Mouse (Mus musculus) neural tube, postnatal 0 days (tissue): ENCODE results near the gene Dcx. TPM values are rescaled to one million over a fixed set of nuclear protein-coding genes. Genes with fewer than 3 reads are reported as not detected.

Experiments used
- microRNA-seq: library from miRNA; unstranded; fragments of <30 nt; microRNA quantifications from one replicate; pipeline ENCODE4, GENCODE M21; 2016
- polyA plus RNA-seq: library from polyadenylated mRNA; unstranded; fragments of >200 nt; fragmentation: Nextera tagmentation; extraction: Ambion mirVana; gene quantifications from 2 replicates; pipeline ENCODE4 v1.2.1, GENCODE M21; 2015

Dcx gene
- polyA plus RNA-seq: 79.6 and 95.1 TPM in 2 replicates

GRCm38 (mm10) chrX:143932958-143933357 is at the start of gene Dcx:
TSS of gene Dcx (minus strand) at chrX:143933311.

GRCm38 (mm10) chrX:143827212-143827611 is 105.9 kb downstream of the Dcx start, which contains the start of gene Capn6:
TSS of gene Capn6 (minus strand) at chrX:143827414.

Small RNAs within 50 kb of the gene (microRNA-seq; reads per million reads assigned to microRNA genes)
- gene Gm47298: not detected

Other genes with a start within 250 kb of the Dcx start
- 2.4 and 2.7 TPM in 2 replicates for gene Capn6, start 105.9 kb downstream of the Dcx start, polyA plus RNA-seq
- gene A730046J19Rik, start 220.4 kb upstream of the Dcx start, polyA plus RNA-seq: 4.2 and 4.4 TPM in 2 replicates